Mouse (Mus musculus): ENCODE measurements around the gene Cdh13.

GRCm38 (mm10) chr8:119159794-119160193 lies 876.3 kb downstream of the Cdh13 start:
- TF ChIP-seq CTCF (IDR thresholded peaks at IDR 0.05), result no peak
- no peak for TF ChIP-seq POLR2A (IDR thresholded peaks at IDR 0.05; ENCODE audit: insufficient read depth, low read depth, low read length)
- TF ChIP-seq EP300 (IDR thresholded peaks at IDR 0.05; ENCODE audit: insufficient read depth, low read depth, low read length), result no peak

Data from heart, adult 2 months (tissue).